Mouse (Mus musculus) lung, embryonic 14.5 days (tissue): ENCODE measurements at regions not wholly inside any gene's neighbourhood (a gene's known extent, or its start where the extent isn't known, plus 50 kb on each side); places are given as distances from the start of the nearest gene placed in this dataset.

Experiments used
- ATAC-seq: fragments of 200-750 bp; cut with Nextera tagmentation; 2 replicates; pipeline ENCODE4 v1.8.0; 2017; ENCODE audit warnings: mild to moderate bottlenecking, moderate TSS enrichment, moderate library complexity; ENCODE audit not compliant: insufficient read depth
- DNase-seq: peaks from one replicate; pipeline ENCODE4 v3.0.0-alpha.2; 2015
- H3K27ac ChIP-seq: fragments of 300-500 bp; sonication (generic); 2 replicates; pipeline ENCODE4 v1.5.1; 2014; ENCODE audit warnings: low read depth, mild to moderate bottlenecking, moderate library complexity
- H3K27me3 ChIP-seq: fragments of 300-500 bp; sonication (generic); 2 replicates; pipeline ENCODE4 v1.6.1; 2014; ENCODE audit warnings: low read length, control low read depth; ENCODE audit not compliant: insufficient read depth
- H3K36me3 ChIP-seq: fragments of 300-500 bp; sonication (generic); 2 replicates; pipeline ENCODE4 v1.6.1; 2014; ENCODE audit warnings: control low read depth; ENCODE audit not compliant: insufficient read depth
- H3K4me1 ChIP-seq: fragments of 300-500 bp; sonication (generic); 2 replicates; pipeline ENCODE4 v1.6.1; 2014; ENCODE audit warnings: antibody characterized with exemption, control low read depth; ENCODE audit not compliant: insufficient read depth
- H3K4me2 ChIP-seq: fragments of 300-500 bp; sonication (generic); 2 replicates; pipeline ENCODE4 v1.6.1; 2014; ENCODE audit warnings: mild to moderate bottlenecking
- H3K4me3 ChIP-seq: fragments of 300-500 bp; sonication (generic); 2 replicates; pipeline ENCODE4 v1.5.1; 2014; ENCODE audit warnings: low read depth, low read length
- H3K9ac ChIP-seq: fragments of 300-500 bp; sonication (generic); 2 replicates; pipeline ENCODE4 v1.6.1; 2014
- H3K9me3 ChIP-seq: fragments of 300-500 bp; sonication (generic); 2 replicates; pipeline ENCODE4 v1.6.1; 2016; ENCODE audit warnings: low read depth, low read length, control low read depth
- CTCF ChIP-seq: IDR thresholded peaks from 2 replicates; pipeline ENCODE4 v1.5.1; 2016; ENCODE audit warnings: antibody characterized with exemption, low read depth
- WGBS: fragments of 180-500 bp; shearing (Covaris S2); extraction: QIAGEN DNeasy Blood & Tissue Kit; methylation state at CpG from one replicate; pipeline ENCODE4 v1.1.7; 2014; 5-methylcytosine and 5-hydroxymethylcytosine counted together

- no peak for ATAC-seq
- WGBS = 34% methylated on average over 9 of the region's 9 CpGs
These were observed 63.6 kb upstream of the Shisa3 start for GRCm38 (mm10) chr5:67544028-67544589.

DNA sequence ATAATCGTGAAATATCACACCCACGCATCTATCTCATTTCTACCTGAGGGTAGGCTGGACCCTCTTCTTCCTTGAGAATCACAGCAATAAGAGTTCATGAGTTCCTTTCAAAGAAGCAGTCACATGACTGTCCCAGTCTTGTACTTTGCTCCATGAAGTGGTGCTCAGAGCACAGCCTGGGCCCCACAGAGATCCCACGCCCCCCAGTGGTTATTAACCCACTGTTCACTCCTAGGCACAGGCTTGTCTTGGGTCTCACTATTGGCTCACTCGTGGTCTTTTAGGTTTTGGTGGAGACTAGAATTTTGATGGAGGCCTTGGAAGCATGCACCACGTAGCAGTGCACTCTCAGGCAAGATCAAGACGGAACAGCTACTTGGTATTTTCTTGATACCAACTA lies 57.4 kb upstream of the Shisa3 start:
- DNase-seq (no peak), ATAC-seq (no peak)
- Histone ChIP-seq H3K9me3 (no peaks in the 10 kb centered on the region), H3K27me3 (no peaks in the 10 kb centered on the region), H3K4me3 (no peak overlapping the region), H3K27ac (no peak overlapping the region), H3K9ac (no peak overlapping the region), H3K36me3 (no peaks in the 10 kb centered on the region), H3K4me2 (no peak overlapping the region), H3K4me1 (no peaks in the 10 kb centered on the region)
- 88% methylated on average over 6 of the region's 6 CpGs for WGBS
- TF ChIP-seq CTCF = no peak

More at GRCm38 (mm10) chr5:67544028-67544589, 63.6 kb upstream of the Shisa3 start:
- no peaks in the 10 kb centered on the region for H3K36me3 ChIP-seq
- H3K9me3 ChIP-seq = no peaks in the 10 kb centered on the region
- no peak for TF ChIP-seq CTCF
- no peak overlapping the region for H3K9ac ChIP-seq
- no peaks in the 10 kb centered on the region for H3K4me1 ChIP-seq
- no peak overlapping the region for H3K4me3 ChIP-seq
- DNase-seq = no peak
- H3K27ac ChIP-seq = no peak overlapping the region
- H3K4me2 ChIP-seq = no peak overlapping the region
- H3K27me3 ChIP-seq = no peaks in the 10 kb centered on the region

DNA sequence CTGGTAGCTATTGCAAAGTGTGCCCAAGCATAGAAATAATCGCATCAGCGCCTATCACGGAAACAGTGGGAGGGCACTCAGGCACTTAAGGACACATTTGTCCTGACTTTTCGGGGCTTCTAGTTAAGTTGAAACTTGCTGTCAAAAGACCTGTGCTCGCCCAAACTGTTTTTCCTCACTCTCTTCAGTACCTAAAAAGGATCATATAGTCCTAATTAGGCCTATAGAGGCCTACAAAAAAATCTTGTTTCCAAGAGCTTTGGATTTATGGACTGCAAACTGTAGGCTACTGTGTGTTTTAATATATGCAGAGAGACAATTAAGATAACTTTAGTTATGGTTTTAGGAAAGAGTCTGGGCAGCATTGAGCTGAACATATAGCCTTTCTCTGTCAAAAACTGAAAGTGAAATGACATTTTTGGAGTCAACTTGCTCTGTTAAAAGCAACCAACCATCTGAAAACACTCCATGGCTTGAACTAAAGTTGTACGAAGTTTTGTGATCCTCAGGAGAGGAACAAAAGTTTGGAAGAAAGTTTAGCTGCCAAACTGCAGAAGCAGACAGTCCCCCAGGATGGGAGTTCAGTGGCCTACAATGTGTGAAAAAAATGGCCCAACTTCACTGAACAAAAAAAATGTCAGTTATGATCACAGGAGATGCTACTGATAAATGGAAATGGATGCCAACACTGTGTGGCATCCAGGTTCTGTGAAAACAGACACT lies 55.9 kb upstream of the Shisa3 start:
- H3K27me3 ChIP-seq = no peaks in the 10 kb centered on the region
- no peaks in the 10 kb centered on the region for H3K9me3 ChIP-seq
- no peak overlapping the region for H3K4me2 ChIP-seq
- no peak for ATAC-seq
- H3K27ac ChIP-seq = no peak overlapping the region
- no peak for DNase-seq
- no peak overlapping the region for H3K4me3 ChIP-seq
- no peaks in the 10 kb centered on the region for H3K4me1 ChIP-seq
- no peaks in the 10 kb centered on the region for H3K36me3 ChIP-seq
- TF ChIP-seq CTCF = no peak
- WGBS = 75% methylated on average over 6 of the region's 6 CpGs
- no peak overlapping the region for H3K9ac ChIP-seq

DNA sequence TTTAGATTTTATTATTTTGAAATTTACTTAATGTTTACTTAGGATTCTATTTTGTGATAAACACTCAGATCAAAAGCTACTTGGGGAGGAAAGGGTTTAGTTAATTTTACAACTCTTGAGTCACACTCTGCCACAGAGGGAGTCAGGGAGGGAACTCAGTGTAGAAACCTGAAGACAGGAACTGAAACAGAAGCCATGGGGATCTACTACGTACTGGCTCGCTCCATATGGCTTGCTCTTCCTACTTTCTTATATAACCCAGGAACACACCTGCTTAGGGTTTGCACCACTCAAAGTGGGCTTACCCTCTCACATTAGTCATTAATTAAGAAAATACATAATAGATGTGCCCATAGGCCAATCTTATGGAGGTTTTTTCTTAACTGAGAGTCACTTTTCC lies 54.8 kb upstream of the Shisa3 start:
- H3K9me3 ChIP-seq = no peaks in the 10 kb centered on the region
- no peaks in the 10 kb centered on the region for H3K36me3 ChIP-seq
- DNase-seq (no peak), ATAC-seq (no peak)
- TF ChIP-seq CTCF = no peak
- no peaks in the 10 kb centered on the region for H3K27me3 ChIP-seq
- H3K4me1 ChIP-seq = no peaks in the 10 kb centered on the region
- no peak overlapping the region for H3K4me3 ChIP-seq
- WGBS = 81% methylated on average over 2 of the region's 2 CpGs
- H3K9ac ChIP-seq = no peak overlapping the region
- no peak overlapping the region for H3K27ac ChIP-seq
- H3K4me2 ChIP-seq = no peak overlapping the region
